Mouse (Mus musculus) embryonic facial prominence, embryonic 13.5 days (tissue): Measurements from ENCODE around the gene Acot4. TPM values are rescaled to one million over a fixed set of nuclear protein-coding genes. Genes with fewer than 3 reads are reported as not detected.
"Not testable (repeated sequence)": the region's sequence is repeated elsewhere in the genome, so short reads cannot be mapped to it uniquely, and the experiment has no call there.

Source experiments
- ATAC-seq: fragments of 200-750 bp; cut with Nextera tagmentation; 2 replicates; pipeline ENCODE4 v1.8.0; 2017; ENCODE audit warnings: low read depth; ENCODE audit not compliant: insufficient number of reproducible peaks, insufficient read depth, low FRiP score, low TSS enrichment
- H3K27ac ChIP-seq: fragments of 300-500 bp; sonication (generic); 2 replicates; pipeline ENCODE4 v1.5.1; 2015; ENCODE audit warnings: moderate library complexity, mild to moderate bottlenecking, inconsistent platforms
- H3K27me3 ChIP-seq: fragments of 300-500 bp; sonication (generic); 2 replicates; pipeline ENCODE4 v1.6.1; 2015; ENCODE audit warnings: mild to moderate bottlenecking, inconsistent platforms
- H3K36me3 ChIP-seq: fragments of 300-500 bp; sonication (generic); 2 replicates; pipeline ENCODE4 v1.6.1; 2015; ENCODE audit warnings: mild to moderate bottlenecking, inconsistent platforms
- H3K4me1 ChIP-seq: fragments of 300-500 bp; sonication (generic); 2 replicates; pipeline ENCODE4 v1.6.1; 2015; ENCODE audit warnings: inconsistent platforms
- H3K4me2 ChIP-seq: fragments of 300-500 bp; sonication (generic); 2 replicates; pipeline ENCODE4 v1.6.1; 2015; ENCODE audit warnings: moderate library complexity, mild to moderate bottlenecking, inconsistent platforms
- H3K4me3 ChIP-seq: fragments of 300-500 bp; sonication (generic); 2 replicates; pipeline ENCODE4 v1.5.1; 2015; ENCODE audit warnings: mild to moderate bottlenecking, inconsistent platforms
- H3K9ac ChIP-seq: fragments of 300-500 bp; sonication (generic); 2 replicates; pipeline ENCODE4 v1.6.1; 2015; ENCODE audit warnings: mild to moderate bottlenecking, inconsistent platforms
- H3K9me3 ChIP-seq: fragments of 300-500 bp; sonication (generic); 2 replicates; pipeline ENCODE4 v1.6.1; 2016; ENCODE audit warnings: inconsistent platforms
- WGBS: fragments of 180-500 bp; shearing (Covaris S2); methylation state at CpG from one replicate; pipeline ENCODE4 v1.1.7; 2015; ENCODE audit warnings: mixed read lengths; 5-methylcytosine and 5-hydroxymethylcytosine counted together
- polyA plus RNA-seq: library from polyadenylated mRNA; unstranded; fragments of >200 nt; fragmentation: Nextera tagmentation; extraction: Ambion mirVana; gene quantifications from 2 replicates; pipeline ENCODE4 v1.2.1, GENCODE M21; 2015

Gene Acot4
- polyA plus RNA-seq, 1 experiment from 2014 or later, result 0.22 TPM

GRCm38 (mm10) chr12:84032854-84033253, 5.3 kb upstream of the Acot4 start:
- Histone ChIP-seq H3K9ac (no peak overlapping the region), H3K4me3 (no peak overlapping the region), H3K9me3 (no peaks in the 10 kb centered on the region), H3K4me1 (peaks cover 4% of the 10 kb centered on the region; the same call in 1 of the 2 replicates), H3K36me3 (no peaks in the 10 kb centered on the region), H3K27ac (no peak overlapping the region), H3K27me3 (no peaks in the 10 kb centered on the region), H3K4me2 (no peak overlapping the region)
- WGBS, result 86% methylated on average over 4 of the region's 4 CpGs
- ATAC-seq, result no peak

- not testable (repeated sequence) for H3K4me3 ChIP-seq, H3K27ac ChIP-seq, H3K9me3 ChIP-seq, H3K27me3 ChIP-seq, H3K36me3 ChIP-seq, H3K4me1 ChIP-seq, ATAC-seq, H3K9ac ChIP-seq, H3K4me2 ChIP-seq
- 79% methylated on average over 2 of the region's 2 CpGs for WGBS
Observed at GRCm38 (mm10) chr12:84033302-84033701, 4.9 kb upstream of the Acot4 start.

GRCm38 (mm10) chr12:84034108-84034507, 4.1 kb upstream of the Acot4 start:
- Histone ChIP-seq H3K9me3 (no peaks in the 10 kb centered on the region), H3K36me3 (no peaks in the 10 kb centered on the region), H3K9ac (no peak overlapping the region), H3K27ac (no peak overlapping the region), H3K4me3 (no peak overlapping the region), H3K4me1 (peaks cover 4% of the 10 kb centered on the region; the same call in 1 of the 2 replicates), H3K4me2 (no peak overlapping the region), H3K27me3 (no peaks in the 10 kb centered on the region)
- WGBS, result 57% methylated on average over 4 of the region's 4 CpGs
- no peak for ATAC-seq

- Histone ChIP-seq H3K9ac (peak within 1 kb of the TSS; percentile 72), H3K4me3 (peak within 1 kb of the TSS; percentile 49), H3K4me2 (peak within 1 kb of the TSS; percentile 73)
- H3K4me1 ChIP-seq, H3K9me3 ChIP-seq, H3K27ac ChIP-seq, H3K27me3 ChIP-seq, H3K36me3 ChIP-seq, ATAC-seq: not testable (repeated sequence)
- 1% methylated on average over 39 of the region's 39 CpGs for WGBS
Observed at GRCm38 (mm10) chr12:84038691-84039111, 522 bp downstream of the Acot4 start, which contains the start of gene Gm49366. Gene Gm49366 (plus strand): TSS chr12:84038935.

GRCm38 (mm10) chr12:84042248-84042647, 4.1 kb downstream of the Acot4 start:
- Histone ChIP-seq H3K9ac (no peak overlapping the region), H3K4me3 (no peak overlapping the region), H3K9me3 (peaks cover 8% of the 10 kb centered on the region; the same call in 1 of the 2 replicates), H3K27ac (no peak overlapping the region), H3K27me3 (no peaks in the 10 kb centered on the region), H3K36me3 (no peaks in the 10 kb centered on the region), H3K4me2 (no peak overlapping the region), H3K4me1 (peaks cover 4% of the 10 kb centered on the region; the same call in 1 of the 2 replicates)
- no peak for ATAC-seq
- WGBS, result 89% methylated on average over 5 of the region's 5 CpGs

GRCm38 (mm10) chr12:84044045-84044444, 5.9 kb downstream of the Acot4 start:
- Histone ChIP-seq H3K27ac (no peak overlapping the region), H3K4me3 (no peak overlapping the region), H3K4me1 (no peaks in the 10 kb centered on the region), H3K9me3 (peaks cover 19% of the 10 kb centered on the region), H3K36me3 (no peaks in the 10 kb centered on the region), H3K9ac (no peak overlapping the region), H3K27me3 (no peaks in the 10 kb centered on the region), H3K4me2 (no peak overlapping the region)
- ATAC-seq, result no peak
- WGBS, result 67% methylated on average over 2 of the region's 2 CpGs

- Histone ChIP-seq H3K9me3 (peaks cover 11% of the 10 kb centered on the region; the same call in 1 of the 2 replicates), H3K27me3 (peaks cover 2% of the 10 kb centered on the region; the same call in 1 of the 2 replicates), H3K4me3 (no peak overlapping the region), H3K9ac (no peak overlapping the region), H3K36me3 (no peaks in the 10 kb centered on the region), H3K4me2 (no peak overlapping the region), H3K4me1 (no peaks in the 10 kb centered on the region), H3K27ac (no peak overlapping the region)
- 94% methylated on average over 1 of the region's 1 CpGs for WGBS
- no peak for ATAC-seq
Observed at GRCm38 (mm10) chr12:84046906-84047305, 8.7 kb downstream of the Acot4 start.

- H3K27me3 ChIP-seq, result peaks cover 22% of the 10 kb centered on the region
- H3K27ac ChIP-seq, H3K4me2 ChIP-seq, H3K4me1 ChIP-seq, ATAC-seq, H3K9ac ChIP-seq, H3K4me3 ChIP-seq, H3K36me3 ChIP-seq: not testable (repeated sequence)
- WGBS, result 85% methylated on average over 5 of the region's 5 CpGs
- H3K9me3 ChIP-seq, result peaks cover 11% of the 10 kb centered on the region; the same call in 1 of the 2 replicates
Observed at GRCm38 (mm10) chr12:84050744-84051143, 12.6 kb downstream of the Acot4 start.

GRCm38 (mm10) chr12:84051937-84052474, 13.8 kb downstream of the Acot4 start, which contains the start of gene Acot3:
Gene Acot3 (plus strand): TSS chr12:84052144.
- no peak within 1 kb of the TSS for H3K4me2 ChIP-seq

GRCm38 (mm10) chr12:84052609-84053008, 14.4 kb downstream of the Acot4 start:
- no peak for ATAC-seq
- H3K4me3 ChIP-seq, result no peak overlapping the region
- H3K4me1 ChIP-seq, result 0 out of 2 replicates have a peak, but pooled peaks cover 6% of the 10 kb centered on the region
- no peaks in the 10 kb centered on the region for H3K36me3 ChIP-seq
- H3K9ac ChIP-seq, result no peak overlapping the region
- H3K27me3 ChIP-seq, result peaks cover 22% of the 10 kb centered on the region
- no peak overlapping the region for H3K4me2 ChIP-seq
- 86% methylated on average over 7 of the region's 7 CpGs for WGBS
- peaks cover 9% of the 10 kb centered on the region; the same call in 1 of the 2 replicates for H3K9me3 ChIP-seq
- no peak overlapping the region for H3K27ac ChIP-seq

More at GRCm38 (mm10) chr12:84051937-84052474, 13.8 kb downstream of the Acot4 start, which contains the start of gene Acot3:
- Histone ChIP-seq H3K4me1 (0 out of 2 replicates have a peak, but pooled peaks cover 6% of the 10 kb centered on the region), H3K9ac (no peak within 1 kb of the TSS), H3K36me3 (no peaks in the 10 kb centered on the region), H3K4me3 (peak within 1 kb of the TSS; percentile 47; the same call in 1 of the 2 replicates), H3K27ac (no peak within 1 kb of the TSS), H3K27me3 (peaks cover 22% of the 10 kb centered on the region), H3K9me3 (peaks cover 11% of the 10 kb centered on the region; the same call in 1 of the 2 replicates)
- 80% methylated on average over 5 of the region's 5 CpGs for WGBS
- no peak for ATAC-seq

- Histone ChIP-seq H3K4me2 (peak overlapping the region; percentile 76), H3K36me3 (no peaks in the 10 kb centered on the region), H3K9me3 (peaks cover 4% of the 10 kb centered on the region; the same call in 1 of the 2 replicates), H3K27ac (no peak overlapping the region), H3K4me3 (peak overlapping the region; percentile 47), H3K4me1 (0 out of 2 replicates have a peak, but pooled peaks cover 6% of the 10 kb centered on the region), H3K27me3 (peaks cover 22% of the 10 kb centered on the region), H3K9ac (peak overlapping the region; percentile 62; the same call in 1 of the 2 replicates)
- ATAC-seq, result no peak
- 13% methylated on average over 16 of the region's 16 CpGs for WGBS
Observed at GRCm38 (mm10) chr12:84053173-84053572, 15.0 kb downstream of the Acot4 start.
